Comparison of ENCODE assay signal across 16 mouse cellular contexts in the genomic region with DNA sequence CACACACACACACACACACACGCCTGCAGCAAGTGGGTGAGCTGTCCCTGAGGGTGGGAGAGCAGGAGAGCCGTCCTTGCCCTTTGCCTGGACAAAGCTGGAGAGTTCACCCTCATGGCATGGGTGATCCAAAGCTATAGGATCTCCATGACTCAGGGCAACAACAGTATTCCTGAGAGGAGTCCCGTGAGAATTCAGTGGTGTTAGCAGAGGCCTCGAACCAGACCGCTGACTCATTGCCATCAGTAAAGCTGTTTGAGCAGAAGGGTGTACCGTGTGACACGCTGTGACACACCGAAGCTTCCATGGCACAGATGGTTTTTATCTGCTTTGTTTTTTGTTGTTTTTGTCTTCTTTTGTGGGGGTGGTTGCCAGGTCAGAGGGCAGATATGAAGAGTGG.
"Had no signal": no experiment of that assay in that cellular context is flagged by ENCODE, and none has a peak within 500 bp of the region (broad histone marks: within the 10 kb centered on the region; RNA-seq: fewer than 3 reads in every experiment).

No protein-coding gene starts in this region.

- H3K4me2 ChIP-seq: limb, embryonic 15.5 days; liver, embryonic 12.5 days; lung, embryonic 14.5 days; midbrain, embryonic 11.5 days had no signal

- ATAC-seq: liver, embryonic 12.5 days had no signal

- H3K4me1 ChIP-seq: liver, embryonic 12.5 days had no signal

- H3K36me3 ChIP-seq: limb, embryonic 15.5 days; liver, embryonic 12.5 days had no signal

- H3K9me3 ChIP-seq: limb, embryonic 15.5 days; liver, embryonic 12.5 days; megakaryocyte, embryonic 14.5 days had no signal

- H3K9ac ChIP-seq: limb, embryonic 15.5 days; liver, embryonic 12.5 days; lung, embryonic 14.5 days had no signal

- H3K27me3 ChIP-seq: limb, embryonic 15.5 days had no signal

- H3K27ac ChIP-seq: kidney, postnatal 0 days; limb, embryonic 15.5 days; liver, embryonic 12.5 days; macrophage had no signal

- DNase-seq: kidney, adult 9 months; kidney, postnatal 36 days; layer of hippocampus, adult 9-11 months; layer of hippocampus, postnatal 36 days; lung, embryonic 14.5 days; lung, postnatal 14 days; right cerebral cortex, postnatal 4 days; spleen, adult 18-20 months; thymus, adult 18-20 months; thymus, postnatal 25 days had no signal

- H3K4me3 ChIP-seq: limb, embryonic 15.5 days; liver, embryonic 12.5 days; megakaryocyte, embryonic 14.5 days had no signal
